In genomic region chr3:52198751-52199738, GRCm38 (mm10) we compare ENCODE assay signal across 8 mouse cellular contexts.
DNase-seq lines count a peak whose midpoint lies in the region; ATAC-seq and TF ChIP-seq lines count a peak whose summit lies in the region.

No protein-coding gene starts in this region.

- no peak overlapping the region for H3K9ac ChIP-seq in heart, embryonic 14.5 days (ENCODE audit: low read length)
- H3K9ac ChIP-seq in limb, embryonic 14.5 days (ENCODE audit: low read depth, low read length, severe bottlenecking) = no peak overlapping the region
- H3K9ac ChIP-seq in midbrain, embryonic 15.5 days = no peak overlapping the region

- peak overlapping the region; percentile 57 for H3K4me2 ChIP-seq in heart, embryonic 14.5 days (ENCODE audit: low read length)
- 0 out of 2 replicates have a peak overlapping the region, but pooled peaks have one; percentile 14 for H3K4me2 ChIP-seq in limb, embryonic 14.5 days (replicated peaks; ENCODE audit: low read depth, low read length, severe bottlenecking)
- no peak overlapping the region for H3K4me2 ChIP-seq in midbrain, embryonic 15.5 days

- H3K27me3 ChIP-seq in heart, embryonic 14.5 days (ENCODE audit: control insufficient read depth, insufficient read depth, low read length) = no peaks in the 10 kb centered on the region
- no peaks in the 10 kb centered on the region for H3K27me3 ChIP-seq in limb, embryonic 14.5 days (ENCODE audit: control insufficient read depth, insufficient read depth, low read length)
- no peaks in the 10 kb centered on the region for H3K27me3 ChIP-seq in midbrain, embryonic 15.5 days (replicated peaks)

- ATAC-seq in activated CD4-positive, CD25-positive, alpha-beta regulatory T cell, adult 4 months = peak; percentile 16
- ATAC-seq in heart, embryonic 14.5 days (ENCODE audit: insufficient number of reproducible peaks, insufficient read depth, low FRiP score, low read depth) = no peak
- ATAC-seq in limb, embryonic 14.5 days (ENCODE audit: low FRiP score, low read depth) = no peak
- peak; percentile 18; the same call in 1 of the 2 replicates for ATAC-seq in neutrophil, adult 5-6 weeks (ENCODE audit: extremely low read depth, insufficient number of reproducible peaks, low FRiP score, poor library complexity, severe bottlenecking)
- ATAC-seq in midbrain, embryonic 15.5 days (replicated peaks) = no peak

- H3K4me1 ChIP-seq in heart, embryonic 14.5 days (ENCODE audit: control insufficient read depth in 2 of 2, insufficient read depth in 2 of 2, low read length in 2 of 2) = peaks cover 10 to 18% of the 10 kb centered on the region in 2 experiments
- H3K4me1 ChIP-seq in limb, embryonic 14.5 days (ENCODE audit: control insufficient read depth, insufficient read depth, low read length) = peaks cover 3% of the 10 kb centered on the region; the same call in 1 of the 2 replicates
- H3K4me1 ChIP-seq in midbrain, embryonic 15.5 days = peaks cover 18% of the 10 kb centered on the region

- peak overlapping the region in 1 of 2 experiments; percentile 56; a peak in 2 of 4 replicates for H3K27ac ChIP-seq in heart, embryonic 14.5 days (replicated peaks in 1 of 2; ENCODE audit: control insufficient read depth in 1 of 2, insufficient read depth in 1 of 2, low read depth in 2 of 2, low read length in 2 of 2)
- no peak overlapping the region for H3K27ac ChIP-seq in limb, embryonic 14.5 days (replicated peaks; ENCODE audit: low read depth, low read length)
- no peak overlapping the region for H3K27ac ChIP-seq in midbrain, embryonic 15.5 days

- peak overlapping the region in 1 of 2 experiments; percentile 21; a peak in 2 of 4 replicates for H3K4me3 ChIP-seq in heart, embryonic 14.5 days (ENCODE audit: control insufficient read depth in 1 of 2, insufficient read depth in 1 of 2, low read depth in 1 of 2, low read length in 2 of 2)
- no peak overlapping the region for H3K4me3 ChIP-seq in limb, embryonic 14.5 days (replicated peaks; ENCODE audit: low read length)
- no peak overlapping the region for H3K4me3 ChIP-seq in midbrain, embryonic 15.5 days

- 31% methylated on average over 17 of the region's 17 CpGs for WGBS in heart, embryonic 14.5 days
- WGBS in limb, embryonic 14.5 days = 43% methylated on average over 17 of the region's 17 CpGs
- 83% methylated on average over 17 of the region's 17 CpGs for WGBS in midbrain, embryonic 15.5 days

- peak; percentile 37 to 46 for DNase-seq in lung, adult 18-20 months
- DNase-seq in lung, postnatal 14 days = no peak
- DNase-seq in limb, embryonic 14.5 days (ENCODE audit: low spot score) = no peak
- no peak for DNase-seq in left cerebral cortex, adult 11 months (ENCODE audit: low spot score)

- no peaks in the 10 kb centered on the region for H3K36me3 ChIP-seq in heart, embryonic 14.5 days (ENCODE audit: control insufficient read depth, insufficient read depth, low read length)
- H3K36me3 ChIP-seq in limb, embryonic 14.5 days (ENCODE audit: control insufficient read depth, insufficient read depth, low read length) = no peaks in the 10 kb centered on the region
- H3K36me3 ChIP-seq in midbrain, embryonic 15.5 days (replicated peaks) = no peaks in the 10 kb centered on the region

- H3K9me3 ChIP-seq in heart, embryonic 14.5 days (ENCODE audit: control insufficient read depth, low read length) = no peaks in the 10 kb centered on the region
- no peaks in the 10 kb centered on the region for H3K9me3 ChIP-seq in limb, embryonic 14.5 days (ENCODE audit: control insufficient read depth, low read length)
- H3K9me3 ChIP-seq in midbrain, embryonic 15.5 days = no peaks in the 10 kb centered on the region

- TF ChIP-seq POLR2A in limb, embryonic 14.5 days (IDR thresholded peaks at IDR 0.05; ENCODE audit: borderline replicate concordance, extremely low read depth, insufficient read depth, insufficient read length) = no peak

Comparison
In these comparisons a context has a peak if more than half of its experiments do, and no peak if none do; other contexts are left out.
1. DNase-seq: peak in lung, adult 18-20 months (2 of 2); none in lung, postnatal 14 days (single experiment), limb, embryonic 14.5 days (single experiment) and left cerebral cortex, adult 11 months (single experiment).
2. ATAC-seq: peak in activated CD4-positive, CD25-positive, alpha-beta regulatory T cell, adult 4 months (single experiment) and neutrophil, adult 5-6 weeks (single experiment); none in heart, embryonic 14.5 days (single experiment), limb, embryonic 14.5 days (single experiment) and midbrain, embryonic 15.5 days (single experiment).